Mouse (Mus musculus): ENCODE measurements at regions not wholly inside any gene's neighbourhood (a gene's known extent, or its start where the extent isn't known, plus 50 kb on each side); places are given as distances from the start of the nearest gene placed in this dataset.

DNA sequence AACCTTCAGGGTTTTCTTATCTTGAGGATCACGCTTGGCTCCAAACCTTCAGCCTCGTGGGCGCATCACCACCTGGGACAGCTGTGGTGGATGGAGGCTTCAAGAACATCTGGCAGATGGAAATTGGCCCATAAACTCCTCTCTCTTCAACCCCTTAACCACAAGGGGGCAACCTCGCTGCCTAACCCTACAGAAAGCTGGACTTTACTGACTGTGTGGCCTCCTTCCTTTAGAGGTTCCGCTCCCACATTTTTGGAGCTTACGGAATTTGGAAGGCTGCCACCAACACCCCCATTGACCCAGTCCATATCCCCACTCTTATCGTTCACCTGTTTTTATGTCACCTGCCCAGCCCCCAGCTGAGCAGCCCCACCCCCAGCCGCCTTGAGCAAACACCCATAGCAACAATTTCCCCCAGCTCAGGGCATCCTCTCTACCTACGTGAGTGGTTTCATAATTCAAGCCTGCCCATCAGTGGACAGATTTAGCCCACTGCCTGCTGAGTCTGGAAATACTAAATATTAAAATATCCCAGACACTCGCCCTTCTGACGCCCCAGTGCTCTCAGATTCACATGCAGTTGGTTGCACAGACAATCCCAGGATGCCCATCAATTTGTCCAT, 167.0 kb upstream of the Slc22a22 start:
- DNase-seq, result no peak

DNA sequence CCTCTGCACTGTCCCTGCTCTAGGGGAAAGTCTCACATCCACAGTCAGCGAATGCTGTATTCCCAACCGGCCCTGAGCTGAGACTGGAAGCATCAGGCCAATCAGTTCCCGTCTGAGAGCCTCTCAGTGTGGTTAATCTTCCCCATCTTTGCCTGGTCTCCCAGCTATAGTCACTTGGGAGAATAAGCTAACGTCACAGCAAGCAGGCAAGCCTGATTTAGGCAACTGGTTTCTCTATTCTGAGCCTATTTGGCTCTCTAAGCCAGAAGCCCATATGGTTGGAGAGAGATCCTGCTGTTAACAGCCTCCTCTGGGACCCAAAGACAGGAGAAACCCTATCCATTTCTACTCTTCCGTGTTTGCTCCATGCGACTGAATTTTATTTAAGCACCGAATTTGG, 161.7 kb upstream of the Slc22a22 start:
- peak; percentile 85 for DNase-seq

DNA sequence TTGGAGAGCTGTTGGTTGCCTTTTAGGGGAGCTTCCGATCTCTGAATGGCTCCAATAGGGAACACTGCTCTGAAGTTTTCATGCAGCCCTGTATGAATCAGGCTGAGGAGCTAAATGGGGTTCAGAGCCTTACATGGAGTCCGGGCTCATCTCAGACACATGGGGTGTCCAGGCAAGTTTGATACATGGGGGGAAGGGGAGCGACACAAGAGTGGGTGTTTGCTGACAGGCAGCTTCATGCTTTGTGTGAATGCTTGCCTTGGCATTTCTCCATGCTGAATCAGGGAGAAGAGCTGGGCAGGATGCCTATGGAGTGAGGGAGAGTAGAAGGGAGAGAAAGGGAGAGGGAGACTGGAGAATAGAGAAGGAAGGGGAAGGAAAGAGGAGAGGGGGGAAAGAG, 155.6 kb upstream of the Slc22a22 start:
- no peak for DNase-seq

DNA sequence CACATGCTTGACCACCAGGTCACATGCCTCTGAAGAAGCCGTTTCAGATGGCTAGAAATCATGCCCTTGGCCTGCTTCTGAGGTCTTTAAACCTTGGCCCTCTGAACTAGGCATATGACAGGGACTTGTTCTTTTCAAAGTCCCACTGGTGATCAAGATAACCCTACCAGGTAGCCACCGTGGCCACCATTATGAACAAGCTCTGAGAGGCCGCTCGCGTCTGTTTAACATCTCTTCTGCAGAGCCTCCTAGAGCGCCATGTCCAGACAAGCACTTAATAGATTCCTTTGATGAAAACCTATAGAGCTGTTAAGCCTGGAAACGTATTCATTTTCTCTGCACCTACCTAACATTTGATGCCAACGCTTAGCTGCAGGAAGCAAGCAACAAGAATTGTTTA, 155.1 kb upstream of the Slc22a22 start:
- no peak for DNase-seq

DNA sequence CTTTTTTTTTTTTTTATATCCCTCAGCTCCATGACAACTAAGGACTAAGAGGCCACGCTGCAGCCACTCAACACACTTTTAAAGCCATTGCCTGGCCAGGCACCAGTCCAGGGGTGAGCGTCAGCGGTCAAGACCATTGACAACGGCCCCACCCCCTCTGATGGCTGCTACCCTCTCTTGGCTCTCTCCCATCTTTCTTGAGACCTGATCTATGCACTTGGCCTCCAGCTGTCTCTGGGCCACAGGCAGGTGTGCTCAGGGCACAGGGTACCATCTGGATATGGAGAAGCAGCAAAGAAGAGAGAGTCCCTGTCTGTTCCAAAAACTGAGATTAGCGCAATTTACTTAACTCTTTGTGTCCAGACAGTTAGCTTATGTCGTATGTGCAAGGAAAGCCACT, 141.0 kb upstream of the Slc22a22 start:
- DNase-seq, result no peak

DNA sequence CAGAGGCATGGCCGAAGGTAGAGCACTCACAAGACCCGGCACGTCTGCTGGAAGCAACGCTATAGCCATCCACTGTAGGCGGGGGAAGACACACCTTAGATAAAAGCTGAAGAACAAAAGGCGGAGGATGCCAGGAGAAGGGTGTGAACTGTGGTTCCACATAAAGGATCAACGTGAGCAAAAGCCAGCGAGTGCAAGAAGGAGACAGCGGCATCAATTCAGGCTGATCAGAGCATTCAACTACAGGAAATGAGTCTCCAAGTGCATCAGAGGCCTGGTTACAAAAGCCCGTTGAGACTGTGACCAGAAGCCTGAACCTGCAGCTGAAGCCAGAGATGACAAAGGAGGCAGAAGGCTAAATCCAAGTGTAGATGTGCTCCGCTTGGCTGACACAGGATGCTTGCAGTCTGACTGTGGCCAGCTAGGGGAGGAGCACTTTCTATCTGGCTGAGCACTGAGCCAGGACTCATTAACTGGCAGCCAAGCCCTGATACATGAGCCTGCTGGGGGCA, 139.5 kb upstream of the Slc22a22 start:
- peak; percentile 57 for DNase-seq

DNA sequence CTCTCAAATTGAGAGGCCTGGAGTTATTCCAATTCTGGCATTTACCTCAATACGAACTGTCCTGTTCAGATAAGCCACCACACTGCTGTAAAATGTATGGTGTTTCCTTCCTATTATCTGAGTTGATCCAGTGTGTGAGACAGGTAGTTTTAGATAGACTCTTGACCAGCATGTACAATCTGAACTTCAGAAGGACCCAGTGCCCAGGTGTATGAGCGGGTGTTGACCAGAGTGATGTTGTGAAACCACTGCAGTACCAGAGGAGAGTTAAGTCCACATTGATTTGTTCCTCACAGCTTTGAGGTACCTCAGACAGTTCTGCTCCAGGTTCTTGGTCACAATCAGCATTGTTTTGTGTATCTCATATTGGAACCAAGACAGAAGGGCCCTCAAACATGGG, 132.6 kb upstream of the Slc22a22 start:
- DNase-seq, result no peak

DNA sequence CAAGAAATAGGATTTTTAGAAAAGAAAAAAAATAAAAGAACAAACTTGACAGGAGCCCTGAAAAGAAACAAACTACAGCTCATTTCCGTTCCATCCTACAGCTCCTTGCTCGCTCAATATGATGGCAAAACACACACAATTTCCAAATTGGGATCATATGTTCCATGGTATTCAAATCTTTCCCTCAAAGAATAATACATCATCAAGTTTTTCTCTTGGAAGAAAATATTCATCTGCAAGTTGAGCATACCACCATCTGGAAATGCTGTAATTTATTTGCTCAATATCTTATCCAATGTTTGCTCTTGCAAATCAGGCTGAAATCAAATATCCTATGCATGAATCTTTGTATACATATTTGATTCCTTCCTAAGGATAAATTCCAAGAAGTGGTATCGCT, 131.1 kb upstream of the Slc22a22 start:
- DNase-seq, result no peak

DNA sequence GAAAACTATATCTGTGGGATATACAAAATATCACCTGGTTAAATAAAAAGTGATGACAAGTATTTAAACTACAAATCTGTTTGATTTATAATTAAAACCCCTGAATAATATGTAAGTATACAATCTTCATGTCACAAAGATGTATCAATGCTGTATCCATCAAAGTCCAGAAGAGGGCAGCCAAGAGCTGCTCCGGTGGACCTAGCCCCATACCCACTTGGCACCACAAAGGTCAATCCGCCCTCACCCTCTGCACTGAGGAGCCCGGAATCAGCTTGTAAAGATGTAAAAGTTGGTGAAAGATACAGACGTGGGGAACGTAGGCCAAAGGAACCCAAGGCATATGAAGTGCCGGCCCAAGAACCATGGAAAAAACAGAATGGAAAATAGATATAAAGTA, 123.1 kb upstream of the Slc22a22 start:
- DNase-seq, result peak; percentile 68

DNA sequence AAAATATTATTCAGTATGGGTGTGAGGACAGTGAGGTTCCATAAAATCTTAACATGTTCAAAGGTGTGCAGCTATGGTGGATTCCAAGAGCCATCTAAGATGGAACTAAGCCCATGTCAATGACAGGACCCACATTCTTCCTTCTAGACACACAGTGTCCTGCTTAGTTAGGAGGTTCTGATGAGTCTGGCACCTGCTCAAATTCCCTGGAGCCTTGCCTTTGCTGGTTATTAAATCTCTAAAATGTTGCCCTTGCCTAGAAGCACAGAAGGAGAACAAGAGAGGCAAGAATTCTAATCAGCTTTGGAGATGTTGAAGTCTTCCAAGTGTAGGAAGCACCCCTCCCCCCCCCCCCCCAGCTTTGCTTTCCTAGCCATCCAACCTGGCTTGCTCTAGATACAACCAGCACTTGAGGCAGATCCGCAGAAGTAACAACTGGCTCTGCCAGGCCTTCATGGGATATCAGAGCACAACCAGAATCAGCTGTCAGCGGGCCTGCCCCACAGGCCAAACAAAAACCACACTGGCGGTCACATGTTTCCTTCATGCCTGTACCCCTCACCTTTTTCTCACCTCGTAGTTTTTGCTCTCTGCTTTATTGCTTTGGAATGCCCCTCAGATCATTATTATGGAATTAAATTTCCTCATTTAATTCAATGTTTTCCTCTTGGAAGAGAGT, 116.0 kb upstream of the Slc22a22 start:
- peak; percentile 59 for DNase-seq

DNA sequence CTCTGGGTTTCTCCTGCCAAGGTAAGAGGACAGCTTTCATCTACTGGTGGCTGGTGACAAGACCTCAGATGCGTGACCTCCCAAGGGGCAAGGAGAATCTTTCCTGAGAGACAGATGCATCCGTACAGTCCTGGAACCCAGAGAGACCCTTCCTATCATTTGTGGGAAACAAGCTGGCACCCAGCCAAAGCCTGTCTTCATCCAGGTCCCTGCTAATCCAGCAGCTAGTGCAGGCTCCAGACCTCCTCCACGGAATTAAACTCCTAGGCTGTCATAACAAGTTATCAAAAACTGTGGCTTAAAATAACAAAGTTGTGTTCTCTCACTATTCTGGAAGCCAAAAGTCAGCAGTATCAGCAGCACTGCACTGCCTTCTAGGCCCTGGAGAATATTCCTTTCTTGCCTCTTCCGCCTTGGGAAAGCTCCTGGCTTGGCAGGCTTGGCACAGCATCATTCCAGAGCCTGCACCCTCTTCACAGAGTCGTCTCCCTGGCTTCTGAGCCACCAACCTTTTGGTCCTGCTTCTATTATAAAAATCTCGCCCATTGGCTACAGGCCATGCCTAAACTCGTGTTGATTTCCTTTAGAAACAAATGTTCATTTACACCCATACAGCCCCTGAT, 113.3 kb upstream of the Slc22a22 start:
- DNase-seq, result peak; percentile 79

DNA sequence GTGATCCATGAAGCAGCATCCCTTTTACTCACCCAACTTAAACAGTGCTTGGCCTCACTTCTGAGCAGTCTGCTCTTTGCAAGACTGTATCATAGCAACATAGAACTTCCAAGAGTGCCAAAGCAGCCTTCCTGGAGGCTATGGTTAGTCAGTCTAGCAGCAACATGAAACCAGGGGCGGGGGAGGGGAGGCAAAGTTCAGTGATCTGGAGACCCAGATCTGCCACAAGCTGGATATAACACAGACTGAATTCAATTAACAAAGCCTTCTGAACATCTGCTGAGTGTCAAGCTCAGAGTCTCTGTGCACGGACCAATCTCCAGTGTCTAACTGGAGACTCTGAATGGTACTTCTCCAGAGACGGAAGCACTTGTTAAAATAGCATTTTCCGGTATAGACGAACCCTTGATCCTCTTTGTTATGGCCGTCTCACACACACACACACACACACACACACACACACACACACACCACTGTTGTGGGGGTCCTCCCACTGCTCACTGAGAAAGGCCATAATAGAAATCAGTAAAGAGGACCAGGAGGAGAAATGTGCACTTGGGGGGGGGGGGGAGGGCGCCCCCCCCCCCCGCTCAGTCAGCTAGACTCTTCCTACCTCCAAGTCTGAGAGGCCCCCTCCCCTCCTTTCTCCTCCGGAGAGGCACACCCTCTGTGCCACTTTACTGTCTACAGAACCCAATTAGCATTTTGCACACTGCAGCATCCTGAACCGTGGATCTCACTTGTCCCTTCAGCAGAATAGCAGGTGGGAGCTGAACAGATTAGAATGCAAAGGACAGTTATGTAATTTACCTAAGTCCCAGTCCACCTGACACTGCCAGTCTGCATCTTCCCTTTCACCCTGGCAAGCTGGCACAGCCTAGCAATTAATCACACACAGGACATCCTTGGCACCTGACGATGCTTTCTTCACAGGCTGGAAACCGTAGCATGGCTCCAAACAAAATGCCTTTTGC, 112.3 kb upstream of the Slc22a22 start:
- DNase-seq, result peak; percentile 94

DNA sequence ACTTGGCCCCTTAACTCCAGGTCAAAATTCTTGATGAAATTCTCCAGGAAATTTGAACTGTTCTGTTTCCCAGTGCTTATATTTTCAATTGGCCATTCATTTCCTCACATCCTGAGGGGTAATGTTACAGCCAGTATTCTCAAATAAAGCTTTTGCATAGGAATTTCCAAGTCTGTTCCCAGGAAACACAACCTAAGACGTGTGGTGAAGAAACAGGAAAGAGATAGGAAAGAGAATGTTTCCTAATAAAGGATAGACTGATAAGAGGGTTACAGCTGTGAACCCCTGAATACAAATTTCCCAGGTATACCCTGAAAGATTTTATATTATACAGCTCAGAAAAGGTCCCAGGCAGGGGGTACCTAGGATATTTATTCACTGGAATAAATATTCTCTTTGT, 108.0 kb upstream of the Slc22a22 start:
- DNase-seq, result no peak

DNA sequence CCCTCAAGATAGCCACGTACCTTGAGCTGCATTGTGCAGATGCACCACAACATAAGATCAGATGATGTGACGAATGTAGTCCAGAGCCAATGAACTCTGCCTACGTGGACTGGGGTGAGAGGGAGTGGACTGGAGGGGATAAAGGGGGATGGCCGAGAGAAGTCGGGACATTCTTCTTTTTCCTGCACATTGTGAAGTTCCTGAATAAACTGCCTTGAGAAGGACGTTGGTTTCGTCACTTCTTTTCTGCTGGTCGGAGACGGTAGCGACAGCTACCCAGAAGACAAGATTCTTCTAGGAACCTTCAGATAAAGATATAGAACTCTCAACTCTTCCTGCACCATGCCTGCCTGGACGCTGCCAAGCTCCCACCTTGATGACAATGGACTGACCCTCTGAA, 107.1 kb upstream of the Slc22a22 start:
- no peak for DNase-seq

DNA sequence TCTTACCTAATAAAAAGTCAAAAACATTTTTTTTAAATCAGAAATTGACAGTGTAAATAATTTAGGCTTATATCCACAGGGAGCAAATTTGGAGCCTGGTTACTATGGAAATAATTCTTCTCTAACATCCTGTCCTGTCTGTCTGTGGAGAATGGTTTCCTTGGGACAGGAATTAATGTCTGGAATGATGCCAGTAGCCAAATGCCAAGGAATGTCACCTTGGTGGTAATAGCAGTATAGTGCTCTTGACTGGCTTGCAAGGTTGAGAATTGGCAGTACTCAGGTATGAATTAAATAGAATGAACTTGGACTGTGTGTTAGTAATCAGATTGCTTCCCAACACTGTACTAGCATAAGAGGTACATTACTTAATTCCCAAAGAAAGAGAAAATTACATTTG, 103.8 kb upstream of the Slc22a22 start:
- DNase-seq, result peak; percentile 73

DNA sequence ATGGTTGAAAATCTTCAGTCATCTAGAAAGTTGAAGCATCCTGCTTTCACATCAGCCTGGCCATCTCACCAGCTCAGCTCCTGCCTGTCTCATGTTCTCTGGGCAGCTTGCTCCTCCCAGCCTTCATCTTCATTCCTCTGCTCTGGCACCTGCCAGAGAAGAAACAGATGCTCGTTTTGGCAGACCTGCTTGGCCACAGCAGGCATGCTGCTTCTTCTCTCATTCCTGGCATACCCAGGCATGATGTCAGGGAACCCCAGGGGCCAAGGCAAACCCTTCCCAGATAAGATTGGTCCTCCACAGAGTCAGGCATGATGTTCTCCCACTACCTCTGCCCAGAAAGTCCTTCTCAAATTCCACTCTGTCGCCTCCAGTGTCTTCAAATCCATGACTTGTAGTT, 101.4 kb upstream of the Slc22a22 start:
- peak; percentile 96 for DNase-seq

DNA sequence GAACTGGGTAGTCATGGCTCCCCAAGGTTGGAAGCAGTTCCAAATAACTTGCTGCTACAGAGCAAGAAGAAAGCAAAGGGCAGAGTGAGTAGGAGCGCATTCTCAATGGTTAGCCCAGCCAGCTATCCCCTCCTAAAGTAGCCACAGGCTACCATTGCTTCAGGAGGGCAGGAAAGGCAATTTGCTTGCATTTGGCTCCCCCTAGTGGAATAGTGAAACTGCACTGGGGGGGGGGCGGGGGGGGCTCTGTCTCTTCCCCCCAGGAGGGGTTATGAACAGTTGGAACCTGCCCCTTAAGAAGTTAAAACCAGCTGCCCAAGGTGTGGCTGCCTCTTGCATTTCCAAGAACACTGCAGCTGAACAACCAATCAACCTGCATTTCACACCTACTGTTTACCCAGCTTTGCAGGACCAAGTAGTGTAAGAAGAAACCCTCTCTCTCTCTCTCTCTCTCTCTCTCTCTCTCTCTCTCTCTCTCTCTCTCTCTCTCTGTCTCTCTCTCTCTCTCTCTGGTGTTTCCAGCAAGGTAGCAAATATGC, 96.7 kb upstream of the Slc22a22 start:
- DNase-seq, result no peak

DNA sequence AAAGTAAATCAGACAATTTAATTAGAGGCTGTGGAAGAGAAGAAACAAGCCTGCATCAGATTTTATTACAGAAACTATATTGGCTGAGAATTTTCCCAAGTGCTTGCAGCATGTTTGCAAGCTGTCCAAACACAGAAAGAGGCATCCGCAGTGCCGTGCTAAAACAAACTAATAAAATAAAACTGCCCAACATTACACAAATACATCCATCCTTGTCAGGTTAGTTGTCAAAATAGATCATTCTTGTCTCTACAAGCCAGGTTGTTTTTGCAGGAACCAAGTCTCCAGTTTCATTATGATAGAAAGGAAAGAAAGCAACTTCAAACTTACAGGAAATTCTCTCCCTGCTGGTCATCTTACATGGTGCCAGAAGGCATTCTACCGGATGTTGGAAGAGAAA, 95.0 kb upstream of the Slc22a22 start:
- DNase-seq, result no peak

DNA sequence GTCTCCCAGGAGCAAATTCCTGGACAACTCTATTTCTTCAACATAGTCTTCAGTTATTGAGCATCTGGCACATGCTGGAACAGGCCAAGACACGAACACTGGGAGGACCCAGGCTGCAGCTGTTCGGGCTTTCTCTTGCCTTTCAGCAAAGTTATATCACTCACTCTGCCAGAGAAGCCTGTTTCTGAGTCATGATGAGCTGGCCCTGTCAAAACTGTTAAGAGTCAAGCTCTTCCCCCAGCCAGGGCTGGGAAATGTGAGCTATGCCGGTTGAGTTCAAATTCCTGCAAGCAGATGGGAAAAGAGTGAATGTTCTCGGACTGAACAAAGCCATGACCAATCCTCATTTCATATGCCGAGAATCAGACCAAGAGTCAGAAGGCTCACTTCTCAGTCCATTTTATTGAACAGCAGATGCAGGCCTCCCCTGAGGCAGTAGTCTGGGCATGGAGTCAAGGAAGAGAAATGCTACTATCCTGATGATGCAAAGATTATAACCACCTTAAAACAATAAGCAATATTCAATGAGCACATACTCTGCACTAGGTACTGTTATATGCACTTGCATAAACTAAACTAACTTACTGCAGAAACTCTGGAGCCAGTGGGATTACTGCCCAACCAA, 90.7 kb upstream of the Slc22a22 start:
- no peak for DNase-seq

DNA sequence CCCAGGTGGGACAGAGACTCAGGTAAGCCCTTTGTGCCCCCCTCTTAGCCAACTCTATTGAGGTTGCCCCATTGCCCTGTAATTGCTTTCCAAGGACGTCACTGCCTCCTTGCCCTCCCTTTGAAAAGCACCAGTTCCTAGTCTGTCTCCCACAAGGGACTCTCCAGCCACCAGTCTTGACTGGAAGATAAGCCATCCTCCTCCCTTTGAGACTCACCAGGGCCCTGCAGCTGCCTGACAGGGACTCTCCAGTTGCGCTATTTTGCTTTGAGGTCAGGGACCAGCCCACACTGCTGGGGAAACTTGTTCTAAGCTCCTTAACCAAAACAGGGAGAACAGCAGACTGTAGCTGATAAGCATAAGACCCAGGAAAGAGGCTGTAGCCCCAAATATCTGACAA, 69.7 kb upstream of the Slc22a22 start:
- DNase-seq, result no peak

DNA sequence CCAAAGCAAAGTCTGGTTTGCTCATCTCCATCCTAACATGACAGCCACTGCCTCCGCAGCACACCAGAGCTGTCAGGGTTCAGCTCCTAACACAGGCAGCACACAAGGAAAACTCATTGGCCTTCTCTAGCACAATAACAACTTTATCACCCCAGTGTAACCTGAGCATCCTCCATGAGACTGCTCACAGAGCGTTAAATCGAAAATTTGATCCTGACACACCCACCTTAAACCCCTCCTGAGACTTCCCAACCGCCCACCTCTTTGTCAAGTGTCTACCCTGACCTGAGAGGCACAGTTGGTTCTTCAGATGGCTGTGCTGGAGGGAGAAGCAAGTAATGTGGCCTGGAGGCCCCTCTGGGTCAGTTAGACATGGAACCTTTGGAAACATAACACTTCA, 67.7 kb upstream of the Slc22a22 start:
- no peak for DNase-seq

DNA sequence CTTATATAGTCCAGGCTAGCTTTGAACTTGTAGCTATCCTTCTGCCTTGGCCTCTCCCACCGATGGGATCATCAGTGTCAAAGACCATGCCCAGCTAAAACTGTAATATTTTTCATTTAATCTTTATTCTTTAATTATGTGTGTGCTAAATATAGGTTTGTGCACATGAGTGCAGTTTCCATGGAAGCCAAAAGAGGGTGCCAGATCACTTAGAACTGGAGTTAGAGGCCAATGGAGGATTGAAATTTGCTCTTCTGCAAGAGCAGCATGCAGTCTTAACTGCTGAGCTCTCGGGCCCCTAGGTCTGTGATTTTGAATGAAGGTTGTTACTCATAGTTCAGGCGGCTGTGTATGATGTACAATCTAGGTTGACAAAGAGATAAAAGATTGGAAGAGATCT, 66.6 kb upstream of the Slc22a22 start:
- DNase-seq, result peak; percentile 26

All from cerebellum, adult 9-10 months (tissue).